28 mouse cellular contexts compared by ENCODE assay signal in genomic region chr11:94332726-94333125, GRCm38 (mm10). TPM values are rescaled to one million over a fixed set of nuclear protein-coding genes. Genes with fewer than 3 reads are reported as not detected.
DNase-seq lines count a peak whose midpoint lies in the region; ATAC-seq and TF ChIP-seq lines count a peak whose summit lies in the region.
"Had no signal": no experiment of that assay in that cellular context is flagged by ENCODE, and none has a peak within 500 bp of the region (broad histone marks: within the 10 kb centered on the region; RNA-seq: fewer than 3 reads in every experiment).

No protein-coding gene starts in this region.

- DNase-seq in frontal cortex, postnatal 10 days (ENCODE audit: low spot score in 2 of 2) = no peak
- DNase-seq in layer of hippocampus, adult 2 months (ENCODE audit: low spot score in 2 of 2) = peak; percentile 55 to 72
- DNase-seq in layer of hippocampus, postnatal 10 days (ENCODE audit: low spot score in 2 of 2) = no peak
- no peak for DNase-seq in liver, embryonic 11.5 days (ENCODE audit: low spot score)
- no peak for DNase-seq in lung, postnatal 14 days
- DNase-seq: adrenal gland, adult 8-10 months; adrenal gland, postnatal 25 days; cerebellum, adult 18-20 months; cerebellum, adult 9-10 months; cerebellum, postnatal 14 days; gastrocnemius, postnatal 25 days; heart, adult 18-20 months; heart, postnatal 10 days; heart, postnatal 36 days had no signal

- H3K36me3 ChIP-seq in liver, embryonic 12.5 days = peaks cover 21% of the 10 kb centered on the region
- peaks cover 4% of the 10 kb centered on the region; the same call in 1 of the 2 replicates for H3K36me3 ChIP-seq in liver, embryonic 11.5 days (ENCODE audit: control insufficient read depth, insufficient read depth, low read length)

- H3K27ac ChIP-seq in layer of hippocampus, adult 2 months = peak overlapping the region; percentile 100
- peak overlapping the region; percentile 15; the same call in 1 of the 2 replicates for H3K27ac ChIP-seq in liver, embryonic 12.5 days
- H3K27ac ChIP-seq in liver, embryonic 11.5 days (ENCODE audit: low read depth, low read length) = no peak overlapping the region
- H3K27ac ChIP-seq: forebrain, embryonic 10.5 days; forebrain, embryonic 13.5 days; heart, embryonic 15.5 days; hindbrain, embryonic 10.5 days; hindbrain, embryonic 13.5 days had no signal

- ATAC-seq in frontal cortex, adult (ENCODE audit: low TSS enrichment) = peak; percentile 43
- ATAC-seq in liver, embryonic 12.5 days = no peak
- no peak for ATAC-seq in liver, embryonic 11.5 days (replicated peaks; ENCODE audit: low FRiP score)
- ATAC-seq: activated CD4-positive, CD25-positive, alpha-beta regulatory T cell, adult 4 months; forebrain, embryonic 13.5 days; forebrain, embryonic 16.5 days had no signal

- no peak overlapping the region for H3K9ac ChIP-seq in liver, embryonic 12.5 days
- H3K9ac ChIP-seq in liver, embryonic 11.5 days (ENCODE audit: low read depth, low read length) = no peak overlapping the region
- H3K9ac ChIP-seq: forebrain, embryonic 13.5 days; heart, embryonic 12.5 days; heart, embryonic 15.5 days; hindbrain, embryonic 13.5 days had no signal

- no peak overlapping the region; the same call in 1 of the 2 replicates for H3K4me3 ChIP-seq in layer of hippocampus, adult 2 months
- H3K4me3 ChIP-seq in liver, embryonic 12.5 days = no peak overlapping the region
- H3K4me3 ChIP-seq in liver, embryonic 11.5 days (ENCODE audit: low read depth, low read length) = no peak overlapping the region
- H3K4me3 ChIP-seq: forebrain, embryonic 10.5 days; forebrain, embryonic 13.5 days; heart, embryonic 12.5 days; heart, embryonic 15.5 days; hindbrain, embryonic 10.5 days; hindbrain, embryonic 13.5 days had no signal

- WGBS in liver, embryonic 12.5 days (ENCODE audit: insufficient replicate concordance) = 87% methylated on average over 6 of the region's 6 CpGs
- WGBS in liver, embryonic 11.5 days = 89% methylated on average over 6 of the region's 6 CpGs

- peaks cover 70% of the 10 kb centered on the region for H3K4me1 ChIP-seq in liver, embryonic 12.5 days
- peaks cover 9% of the 10 kb centered on the region; the same call in 1 of the 2 replicates for H3K4me1 ChIP-seq in liver, embryonic 11.5 days (replicated peaks; ENCODE audit: control insufficient read depth, insufficient read depth, low read length)

- no peak overlapping the region for H3K4me2 ChIP-seq in liver, embryonic 12.5 days
- H3K4me2 ChIP-seq in liver, embryonic 11.5 days = no peak overlapping the region
- H3K4me2 ChIP-seq: forebrain, embryonic 13.5 days; heart, embryonic 12.5 days; heart, embryonic 15.5 days; hindbrain, embryonic 13.5 days had no signal

- H3K9me3 ChIP-seq in liver, embryonic 12.5 days (replicated peaks) = no peaks in the 10 kb centered on the region
- H3K9me3 ChIP-seq in liver, embryonic 11.5 days (ENCODE audit: control insufficient read depth, low read length) = no peaks in the 10 kb centered on the region
- H3K9me3 ChIP-seq: forebrain, embryonic 10.5 days; forebrain, embryonic 13.5 days; heart, embryonic 12.5 days; heart, embryonic 15.5 days; hindbrain, embryonic 10.5 days; hindbrain, embryonic 13.5 days had no signal

- no peaks in the 10 kb centered on the region for H3K27me3 ChIP-seq in liver, embryonic 12.5 days (replicated peaks)
- no peaks in the 10 kb centered on the region for H3K27me3 ChIP-seq in liver, embryonic 11.5 days (replicated peaks; ENCODE audit: control insufficient read depth, insufficient read depth, low read length)
- H3K27me3 ChIP-seq: forebrain, embryonic 13.5 days; heart, embryonic 12.5 days; heart, embryonic 15.5 days; hindbrain, embryonic 13.5 days had no signal

- 0 out of 2 replicates have a peak, but pooled peaks have one; percentile 18 for TF ChIP-seq CTCF in layer of hippocampus, adult 2 months (conservative IDR thresholded peaks at IDR 0.05)

RNA-seq across cellular contexts. Expression of gene Ankrd40, which starts 4.9 kb away (rescaled TPM):
- 100 to 1,000 TPM; 113 to 119 TPM for total RNA-seq in layer of hippocampus, adult 2 months (2021)
- 10 to 100 TPM; 74.1 to 83.6 TPM for total RNA-seq in layer of hippocampus, postnatal 10 days (2021)
- 15.7 and 15.9 TPM in 2 replicates for polyA plus RNA-seq in liver, embryonic 12.5 days (2016; fragmentation: Nextera tagmentation; extraction: Ambion mirVana)
- polyA plus RNA-seq in liver, embryonic 11.5 days (2014; fragmentation: Nextera tagmentation; extraction: Ambion mirVana) = 12.7 and 13.2 TPM in 2 replicates

RNA-seq across cellular contexts. Expression of gene Luc7l3, which starts 10.9 kb away (rescaled TPM):
- total RNA-seq in layer of hippocampus, adult 2 months (2021) = 100 to 1,000 TPM; 115 to 132 TPM
- total RNA-seq in layer of hippocampus, postnatal 10 days (2021) = 100 to 1,000 TPM; 127 to 142 TPM
- polyA plus RNA-seq in liver, embryonic 12.5 days (2016; fragmentation: Nextera tagmentation; extraction: Ambion mirVana) = 67.1 and 67.4 TPM in 2 replicates
- polyA plus RNA-seq in liver, embryonic 11.5 days (2014; fragmentation: Nextera tagmentation; extraction: Ambion mirVana) = 90.6 and 97.6 TPM in 2 replicates

RNA-seq across cellular contexts. Expression of gene Gm21885, which starts 51.1 kb away (rescaled TPM):
- total RNA-seq in layer of hippocampus, adult 2 months (2021) = not detected
- not detected for total RNA-seq in layer of hippocampus, postnatal 10 days (2021)
- 0.29 TPM in 1 of 2 replicates, not detected in the other for polyA plus RNA-seq in liver, embryonic 12.5 days (2016; fragmentation: Nextera tagmentation; extraction: Ambion mirVana)
- polyA plus RNA-seq in liver, embryonic 11.5 days (2014; fragmentation: Nextera tagmentation; extraction: Ambion mirVana) = 0.40 TPM in 1 of 2 replicates, not detected in the other
- total RNA-seq: adrenal gland, adult 8-10 months; adrenal gland, postnatal 25 days; gastrocnemius, adult 8-10 months; gastrocnemius, postnatal 25 days; heart, postnatal 10 days had no signal
- polyA plus RNA-seq: embryonic facial prominence, embryonic 11.5 days; forebrain, embryonic 10.5 days; forebrain, embryonic 13.5 days; frontal cortex, adult 2 months; gonadal fat pad, adult 2 months; heart, embryonic 12.5 days; heart, embryonic 15.5 days; hindbrain, embryonic 10.5 days had no signal

Comparison
In these comparisons a context has a peak if more than half of its experiments do, and no peak if none do; other contexts are left out.
1. DNase-seq: peak in layer of hippocampus, adult 2 months (2 of 2); none in frontal cortex, postnatal 10 days (0 of 2), layer of hippocampus, postnatal 10 days (0 of 2), liver, embryonic 11.5 days (single experiment) and lung, postnatal 14 days (single experiment).